Mouse (Mus musculus) midbrain, embryonic 10.5 days (tissue): ENCODE measurements at regions not wholly inside any gene's neighbourhood (a gene's known extent, or its start where the extent isn't known, plus 50 kb on each side); places are given as distances from the start of the nearest gene placed in this dataset.
A peak's percentile ranks its signal among the peaks of the same experiment; 100 is the strongest.

Source experiments
- DNase-seq: peaks from one replicate; pipeline ENCODE4 v3.0.0-alpha.2; 2017; ENCODE audit warnings: low spot score
- H3K27ac ChIP-seq: fragments of 300-500 bp; sonication (generic); replicated peaks from 2 replicates; pipeline ENCODE4 v1.5.1; 2016; ENCODE audit warnings: mild to moderate bottlenecking
- H3K27me3 ChIP-seq: fragments of 300-500 bp; sonication (generic); 2 replicates; pipeline ENCODE4 v1.6.1; 2016; ENCODE audit warnings: low read depth, mild to moderate bottlenecking; ENCODE audit not compliant: poor library complexity, severe bottlenecking
- H3K36me3 ChIP-seq: fragments of 300-500 bp; sonication (generic); 2 replicates; pipeline ENCODE4 v1.6.1; 2016; ENCODE audit warnings: mild to moderate bottlenecking, moderate library complexity
- H3K4me1 ChIP-seq: fragments of 300-500 bp; sonication (generic); 2 replicates; pipeline ENCODE4 v1.6.1; 2016
- H3K4me3 ChIP-seq: fragments of 300-500 bp; sonication (generic); 2 replicates; pipeline ENCODE4 v1.5.1; 2016; ENCODE audit warnings: mild to moderate bottlenecking, moderate library complexity
- H3K9me3 ChIP-seq: fragments of 300-500 bp; sonication (generic); replicated peaks from 2 replicates; pipeline ENCODE4 v1.6.1; 2016; ENCODE audit warnings: mild to moderate bottlenecking
- WGBS: fragments of 180-500 bp; shearing (Covaris S2); methylation state at CpG from one replicate; pipeline ENCODE4 v1.1.7; 2016; 5-methylcytosine and 5-hydroxymethylcytosine counted together

DNA sequence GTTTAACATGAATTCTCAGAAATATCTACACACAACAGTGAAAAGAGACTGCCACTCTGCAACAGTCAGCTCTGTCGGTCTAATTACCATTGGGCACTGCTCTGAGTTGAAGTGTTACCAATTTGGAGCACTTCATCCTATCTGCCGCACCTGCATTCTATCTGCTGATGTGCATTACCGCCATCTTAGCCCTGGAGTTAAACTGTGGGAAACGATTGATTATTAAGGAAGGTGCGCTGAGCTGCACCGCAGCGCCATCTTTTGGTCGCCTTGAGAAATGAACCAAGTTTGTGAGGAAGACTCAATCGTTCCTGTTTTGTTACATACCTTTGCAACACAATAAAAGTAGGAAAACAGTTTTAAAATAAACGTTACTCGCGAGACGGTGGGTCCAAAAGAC, 110.5 kb downstream of the Rergl start:
- no peaks in the 10 kb centered on the region for H3K36me3 ChIP-seq
- no peak overlapping the region for H3K4me3 ChIP-seq
- H3K9me3 ChIP-seq: no peaks in the 10 kb centered on the region
- no peaks in the 10 kb centered on the region for H3K4me1 ChIP-seq
- 9% methylated on average over 13 of the region's 13 CpGs for WGBS
- no peaks in the 10 kb centered on the region for H3K27me3 ChIP-seq
- no peak overlapping the region for H3K27ac ChIP-seq
- DNase-seq: peak; percentile 53

DNA sequence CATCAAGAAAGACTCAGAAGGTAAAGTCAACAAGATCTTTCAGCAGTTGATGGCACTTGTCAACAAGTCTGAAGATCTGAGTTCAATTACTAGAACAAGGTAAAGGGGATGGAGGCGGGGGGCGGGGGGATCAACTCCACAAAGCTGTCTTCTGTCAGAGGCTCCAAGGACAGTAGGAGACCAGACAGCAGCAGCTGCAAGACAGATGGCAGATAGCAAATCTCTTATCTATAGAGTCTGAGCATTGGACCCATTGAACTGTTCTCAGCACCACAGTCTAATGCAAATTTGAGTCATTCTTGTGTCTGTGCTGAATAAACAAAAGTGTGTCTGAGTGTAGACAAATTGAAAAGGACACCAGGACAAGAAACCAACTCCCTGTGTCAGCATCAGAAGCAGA, 150.8 kb downstream of the Rergl start:
- H3K9me3 ChIP-seq: no peaks in the 10 kb centered on the region
- no peak overlapping the region for H3K27ac ChIP-seq
- no peaks in the 10 kb centered on the region for H3K36me3 ChIP-seq
- H3K27me3 ChIP-seq: no peaks in the 10 kb centered on the region
- no peak for DNase-seq
- WGBS: 83% methylated on average over 2 of the region's 2 CpGs
- H3K4me3 ChIP-seq: no peak overlapping the region
- no peaks in the 10 kb centered on the region for H3K4me1 ChIP-seq

DNA sequence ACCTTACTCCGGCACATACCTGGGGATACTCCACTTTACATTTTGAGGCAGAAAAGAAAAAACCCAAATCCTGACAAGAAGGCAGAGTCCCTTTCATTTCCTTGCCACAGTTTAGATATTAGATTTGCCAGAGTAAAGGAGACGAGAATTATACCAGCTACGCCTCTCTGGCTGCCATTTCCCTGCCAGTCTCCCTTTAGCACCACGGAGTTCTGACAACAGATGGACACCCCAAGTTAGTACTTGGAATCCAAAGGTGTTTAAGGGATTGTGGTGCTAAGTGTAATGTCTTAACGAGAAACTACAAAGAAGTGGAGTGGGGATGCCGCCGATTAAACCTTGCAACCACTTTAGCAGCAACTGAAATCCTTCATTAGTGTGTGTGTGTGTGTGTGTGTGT, 176.6 kb downstream of the Rergl start:
- 93% methylated on average over 7 of the region's 7 CpGs for WGBS
- H3K27ac ChIP-seq: no peak overlapping the region
- DNase-seq: no peak
- H3K9me3 ChIP-seq: no peaks in the 10 kb centered on the region
- no peaks in the 10 kb centered on the region for H3K36me3 ChIP-seq
- no peak overlapping the region for H3K4me3 ChIP-seq
- H3K27me3 ChIP-seq: no peaks in the 10 kb centered on the region
- no peaks in the 10 kb centered on the region for H3K4me1 ChIP-seq

DNA sequence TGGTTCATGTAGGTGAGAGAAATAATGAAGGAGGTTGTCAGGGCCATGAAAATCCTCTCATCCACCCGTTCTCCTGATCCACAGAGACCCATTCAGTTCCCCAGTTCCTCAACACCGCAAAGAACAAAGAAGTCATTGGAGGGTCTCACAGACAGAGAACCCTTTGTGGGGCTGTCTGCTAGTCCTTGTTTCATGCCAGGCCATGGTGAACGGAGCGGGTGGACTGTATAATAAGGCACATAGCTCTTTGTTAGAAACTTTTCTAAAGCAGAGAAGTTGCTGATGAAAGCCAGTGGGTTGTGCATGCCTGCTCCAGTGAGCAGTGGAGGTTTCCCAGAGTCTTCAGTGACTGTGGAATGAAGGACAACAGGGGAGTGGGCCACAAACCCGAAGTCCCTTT, 194.1 kb downstream of the Rergl start:
- Histone ChIP-seq H3K4me3 (no peak overlapping the region), H3K36me3 (no peaks in the 10 kb centered on the region), H3K27me3 (no peaks in the 10 kb centered on the region), H3K9me3 (no peaks in the 10 kb centered on the region), H3K4me1 (peaks cover 4% of the 10 kb centered on the region; the same call in 1 of the 2 replicates), H3K27ac (peak overlapping the region; percentile 65)
- no peak for DNase-seq
- 45% methylated on average over 5 of the region's 5 CpGs for WGBS

DNA sequence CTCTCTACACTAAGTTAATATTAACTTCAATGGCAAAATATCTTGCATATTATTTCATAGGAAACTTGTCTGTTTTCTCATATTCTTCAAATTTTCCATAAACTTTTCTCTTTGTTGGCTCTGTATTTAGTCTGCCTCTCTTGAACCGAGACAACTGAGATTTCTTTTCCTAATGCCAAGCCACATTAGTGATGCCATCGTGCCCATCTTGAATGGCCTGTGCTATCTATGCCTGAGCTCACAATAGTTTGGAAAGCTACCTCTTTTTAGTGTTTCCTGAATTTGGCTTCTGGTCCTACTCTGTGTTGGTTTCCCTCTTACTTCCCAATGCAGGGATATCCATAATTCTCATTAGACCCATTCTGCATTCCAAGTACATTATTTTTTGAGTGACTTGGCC, 197.5 kb downstream of the Rergl start:
- Histone ChIP-seq H3K9me3 (no peaks in the 10 kb centered on the region), H3K4me1 (peaks cover 4% of the 10 kb centered on the region; the same call in 1 of the 2 replicates), H3K27me3 (no peaks in the 10 kb centered on the region), H3K36me3 (no peaks in the 10 kb centered on the region), H3K4me3 (no peak overlapping the region), H3K27ac (no peak overlapping the region)
- DNase-seq: no peak
- WGBS: 80% methylated on average over 2 of the region's 2 CpGs

DNA sequence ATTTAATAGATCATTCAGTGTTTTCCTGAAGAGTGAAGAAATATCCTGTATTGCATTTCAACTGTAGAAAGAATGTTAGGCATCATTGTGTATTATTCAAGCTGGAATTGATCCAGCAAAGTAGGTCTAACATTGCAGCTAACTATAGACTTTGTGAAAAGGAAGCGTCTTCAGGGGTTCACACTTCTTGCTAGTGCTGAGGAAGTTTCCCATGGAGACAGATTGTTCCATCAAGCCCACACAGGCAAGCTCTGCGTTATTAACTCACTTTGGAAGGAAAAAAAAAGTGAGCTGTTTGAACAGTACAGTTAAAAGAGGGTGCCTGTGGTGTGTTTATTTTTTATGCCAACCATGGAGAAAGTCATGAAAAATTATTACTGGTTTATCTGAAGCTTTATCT, 206.1 kb downstream of the Rergl start:
- no peaks in the 10 kb centered on the region for H3K9me3 ChIP-seq
- no peaks in the 10 kb centered on the region for H3K4me1 ChIP-seq
- H3K27ac ChIP-seq: no peak overlapping the region
- 78% methylated on average over 2 of the region's 2 CpGs for WGBS
- H3K4me3 ChIP-seq: no peak overlapping the region
- no peaks in the 10 kb centered on the region for H3K27me3 ChIP-seq
- DNase-seq: no peak
- H3K36me3 ChIP-seq: no peaks in the 10 kb centered on the region

DNA sequence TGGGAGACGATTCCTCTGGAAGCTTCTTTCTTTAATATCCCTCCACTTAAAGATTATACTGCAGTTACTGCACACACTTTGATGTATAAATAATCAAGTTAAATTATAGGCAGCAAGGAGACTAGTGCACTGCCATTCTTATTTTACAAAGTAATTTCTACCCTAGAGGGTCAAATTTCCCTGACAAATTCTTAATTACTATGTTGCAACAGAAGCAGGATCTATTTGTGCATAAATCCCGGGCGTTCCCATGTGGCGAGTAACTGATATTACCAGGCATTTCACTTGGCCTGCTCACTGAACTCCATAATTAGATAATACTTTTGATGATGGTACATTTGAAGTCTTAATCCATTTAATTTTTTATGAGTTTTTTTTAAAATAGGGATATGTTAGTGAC, 222.7 kb downstream of the Rergl start:
- H3K36me3 ChIP-seq: no peaks in the 10 kb centered on the region
- no peaks in the 10 kb centered on the region for H3K4me1 ChIP-seq
- no peaks in the 10 kb centered on the region for H3K9me3 ChIP-seq
- 91% methylated on average over 4 of the region's 4 CpGs for WGBS
- DNase-seq: no peak
- no peaks in the 10 kb centered on the region for H3K27me3 ChIP-seq
- no peak overlapping the region for H3K4me3 ChIP-seq
- no peak overlapping the region for H3K27ac ChIP-seq

DNA sequence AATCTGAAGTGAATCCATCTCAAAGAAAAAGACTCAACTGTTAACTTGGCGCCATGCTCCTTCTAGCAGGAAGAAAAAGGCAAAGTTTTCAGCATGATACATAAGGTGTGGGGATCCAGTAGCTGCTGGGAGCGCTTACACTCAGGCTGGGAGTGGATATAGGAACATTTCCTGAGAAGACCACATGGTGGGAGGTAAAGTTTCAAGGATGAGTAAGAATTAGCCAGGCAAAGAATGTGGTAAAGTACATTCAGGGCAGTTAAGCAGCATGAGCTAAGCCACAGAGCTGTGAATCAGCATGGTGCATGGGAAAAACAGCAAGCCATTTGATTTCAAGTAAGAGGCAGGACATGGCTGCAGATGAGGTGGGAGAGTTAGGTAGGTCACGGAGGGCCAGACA, 226.3 kb downstream of the Rergl start:
- no peak overlapping the region for H3K4me3 ChIP-seq
- no peaks in the 10 kb centered on the region for H3K4me1 ChIP-seq
- no peaks in the 10 kb centered on the region for H3K9me3 ChIP-seq
- no peaks in the 10 kb centered on the region for H3K36me3 ChIP-seq
- no peak for DNase-seq
- H3K27ac ChIP-seq: no peak overlapping the region
- 58% methylated on average over 3 of the region's 3 CpGs for WGBS
- H3K27me3 ChIP-seq: no peaks in the 10 kb centered on the region

DNA sequence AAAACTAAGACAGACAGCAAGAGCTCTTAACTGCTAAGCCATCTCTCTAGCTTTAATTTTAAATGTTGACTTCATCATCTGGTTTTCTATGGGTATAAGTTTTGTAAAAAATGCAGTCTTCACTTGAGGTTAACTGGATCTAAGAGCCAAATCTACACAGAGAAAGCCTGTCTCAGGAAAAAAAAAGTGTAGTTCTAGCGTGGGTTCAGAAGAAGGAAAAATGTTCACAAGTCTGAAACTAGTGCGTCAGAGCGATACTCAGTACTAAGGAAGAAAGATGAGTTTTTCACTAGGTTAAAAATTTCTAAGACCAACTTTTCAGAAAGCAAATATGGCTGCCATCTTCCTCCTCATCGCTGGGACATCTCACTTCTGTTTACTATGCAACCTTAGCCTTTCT, 248.1 kb downstream of the Rergl start:
- Histone ChIP-seq H3K4me1 (no peaks in the 10 kb centered on the region), H3K27ac (no peak overlapping the region), H3K4me3 (no peak overlapping the region), H3K36me3 (no peaks in the 10 kb centered on the region), H3K27me3 (no peaks in the 10 kb centered on the region), H3K9me3 (no peaks in the 10 kb centered on the region)
- DNase-seq: no peak
- WGBS: 95% methylated on average over 4 of the region's 4 CpGs

DNA sequence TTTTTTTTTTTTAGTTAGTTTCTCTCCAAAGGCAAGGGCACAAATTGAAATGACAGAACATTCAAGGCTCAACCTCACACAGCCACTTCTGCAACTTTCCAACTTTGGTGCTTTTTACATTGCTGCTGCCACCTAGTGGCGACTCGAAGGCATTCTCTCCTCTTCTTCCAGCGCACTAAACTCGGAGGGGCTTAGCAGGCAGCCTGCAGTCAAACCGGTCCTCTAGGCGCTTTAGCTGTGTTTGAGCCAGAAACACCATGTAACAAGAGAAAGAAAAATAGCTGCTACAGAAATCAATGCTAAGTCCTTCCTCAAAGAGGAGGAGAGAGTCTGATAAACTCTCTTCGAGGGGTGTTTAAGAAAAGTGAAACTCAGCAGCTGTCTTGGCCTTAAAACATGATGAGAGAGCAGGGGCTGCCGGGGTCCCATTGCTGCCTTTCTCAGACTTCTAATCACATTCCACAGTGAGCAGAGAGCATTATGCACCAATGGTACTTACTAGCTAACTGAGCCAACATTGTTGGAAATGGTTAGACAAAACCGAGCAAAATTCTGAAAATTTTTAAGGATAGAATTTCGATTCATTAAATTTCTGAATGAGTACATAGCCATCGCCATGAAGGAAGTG, 252.7 kb downstream of the Rergl start:
- Histone ChIP-seq H3K4me3 (no peak overlapping the region), H3K9me3 (no peaks in the 10 kb centered on the region), H3K36me3 (no peaks in the 10 kb centered on the region), H3K27me3 (no peaks in the 10 kb centered on the region), H3K27ac (no peak overlapping the region), H3K4me1 (no peaks in the 10 kb centered on the region)
- peak; percentile 73 for DNase-seq
- 38% methylated on average over 11 of the region's 11 CpGs for WGBS

DNA sequence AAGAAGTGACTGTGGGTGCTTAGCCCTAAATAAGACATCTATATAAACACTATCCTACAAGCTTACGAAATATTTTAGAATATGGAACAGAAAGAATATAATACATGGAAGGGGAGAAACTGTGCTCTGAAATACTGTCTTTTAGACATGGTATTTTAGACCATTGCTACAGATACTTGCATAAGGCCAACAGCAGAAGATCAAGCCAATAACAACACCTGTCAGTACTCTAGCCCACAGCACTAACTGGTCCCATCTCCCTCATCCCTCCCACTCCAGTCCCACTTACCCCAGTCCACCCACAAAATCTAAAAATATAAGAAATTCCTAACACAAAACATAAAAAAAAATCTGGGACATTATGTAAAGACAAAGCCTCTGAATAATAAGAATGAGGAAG, 275.6 kb downstream of the Rergl start:
- Histone ChIP-seq H3K27me3 (no peaks in the 10 kb centered on the region), H3K4me3 (no peak overlapping the region), H3K36me3 (no peaks in the 10 kb centered on the region), H3K4me1 (no peaks in the 10 kb centered on the region), H3K9me3 (no peaks in the 10 kb centered on the region), H3K27ac (no peak overlapping the region)
- DNase-seq: no peak
- 85% methylated on average over 1 of the region's 1 CpGs for WGBS

DNA sequence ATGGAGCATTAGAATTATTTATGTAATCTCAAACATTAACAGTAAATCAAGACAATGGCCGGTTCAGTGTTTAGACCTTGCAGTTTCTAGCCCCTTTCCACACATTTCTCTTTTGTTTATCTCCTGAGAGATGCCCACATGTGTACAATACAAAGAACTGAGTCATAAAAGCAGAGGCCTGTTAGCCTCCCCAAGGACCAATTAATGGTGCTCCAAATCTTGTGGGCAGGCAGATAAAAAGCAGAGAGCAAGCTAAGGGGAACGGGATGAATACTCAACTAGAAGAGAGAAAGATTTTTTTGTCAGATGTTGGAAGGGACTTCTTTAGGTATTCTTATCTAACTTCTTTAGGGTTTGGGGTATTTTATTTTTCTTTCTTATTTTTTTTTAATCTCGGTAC, 287.3 kb downstream of the Rergl start:
- H3K9me3 ChIP-seq: no peaks in the 10 kb centered on the region
- H3K4me1 ChIP-seq: no peaks in the 10 kb centered on the region
- DNase-seq: no peak
- 87% methylated on average over 3 of the region's 3 CpGs for whole genome bisulfite sequencing
- no peaks in the 10 kb centered on the region for H3K27me3 ChIP-seq
- no peaks in the 10 kb centered on the region for H3K36me3 ChIP-seq
- H3K27ac ChIP-seq: no peak overlapping the region
- no peak overlapping the region for H3K4me3 ChIP-seq

DNA sequence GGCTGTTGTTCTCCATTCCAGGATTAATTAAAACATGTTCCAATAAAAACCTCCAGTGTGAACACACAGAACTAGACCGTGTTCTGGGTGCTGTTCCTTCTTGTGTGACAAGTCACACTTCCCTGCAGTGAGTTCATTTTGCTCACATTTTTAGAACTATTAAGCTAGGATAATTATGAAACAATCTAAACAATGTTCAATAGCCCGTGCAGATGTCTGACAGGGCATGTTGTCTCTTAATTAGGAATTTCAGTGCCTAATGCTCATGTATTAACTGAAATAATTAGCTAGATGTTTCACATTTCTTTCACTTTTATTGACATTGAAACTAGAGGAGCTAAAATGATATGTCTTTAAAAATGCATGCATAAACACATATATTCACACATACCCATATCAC, 291.5 kb downstream of the Rergl start:
- WGBS: 80% methylated on average over 2 of the region's 2 CpGs
- Histone ChIP-seq H3K36me3 (no peaks in the 10 kb centered on the region), H3K9me3 (no peaks in the 10 kb centered on the region), H3K4me3 (no peak overlapping the region), H3K27me3 (no peaks in the 10 kb centered on the region), H3K27ac (no peak overlapping the region), H3K4me1 (no peaks in the 10 kb centered on the region)
- no peak for DNase-seq

DNA sequence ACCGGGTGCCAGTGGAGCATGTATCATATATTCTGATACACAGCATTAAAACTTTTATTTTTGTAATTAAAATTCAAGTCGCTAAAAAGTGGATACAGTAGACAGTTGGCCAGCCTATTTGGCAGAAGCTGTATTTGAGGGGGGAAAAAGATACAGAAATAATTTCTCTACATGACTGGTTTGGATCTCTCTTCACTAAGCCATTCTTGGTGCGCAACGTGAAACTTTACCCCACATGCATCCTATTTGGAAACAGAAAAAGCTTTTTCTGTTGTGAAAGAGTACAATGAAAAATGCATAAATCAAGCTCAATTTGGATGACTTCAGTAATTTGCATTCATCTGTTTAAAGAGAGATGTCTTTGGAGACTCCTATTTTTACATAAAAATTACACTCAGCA, 303.2 kb downstream of the Rergl start:
- Histone ChIP-seq H3K27ac (no peak overlapping the region), H3K4me3 (no peak overlapping the region), H3K36me3 (no peaks in the 10 kb centered on the region), H3K9me3 (no peaks in the 10 kb centered on the region), H3K27me3 (no peaks in the 10 kb centered on the region), H3K4me1 (no peaks in the 10 kb centered on the region)
- no peak for DNase-seq
- 93% methylated on average over 4 of the region's 4 CpGs for WGBS
